Mouse (Mus musculus) kidney, embryonic 14.5 days (tissue): ENCODE measurements around the gene Tmem44. TPM values are rescaled to one million over a fixed set of nuclear protein-coding genes. Genes with fewer than 3 reads are reported as not detected.
A peak's percentile ranks its signal among the peaks of the same experiment; 100 is the strongest.

ENCODE experiments used
- ATAC-seq: fragments of 200-750 bp; cut with Nextera tagmentation; 2 replicates; pipeline ENCODE4 v1.8.0; 2017; ENCODE audit warnings: moderate number of reproducible peaks, mild to moderate bottlenecking, moderate TSS enrichment, moderate library complexity; ENCODE audit not compliant: low FRiP score, low TSS enrichment
- H3K27ac ChIP-seq: fragments of 300-500 bp; sonication (generic); 2 replicates; pipeline ENCODE4 v1.5.1; 2014; ENCODE audit warnings: low read depth, mild to moderate bottlenecking, low read length, moderate library complexity, mixed read lengths
- H3K27me3 ChIP-seq: fragments of 300-500 bp; sonication (generic); 2 replicates; pipeline ENCODE4 v1.6.1; 2014; ENCODE audit warnings: mild to moderate bottlenecking, low read length; ENCODE audit not compliant: control insufficient read depth, insufficient read depth
- H3K36me3 ChIP-seq: fragments of 300-500 bp; sonication (generic); 2 replicates; pipeline ENCODE4 v1.6.1; 2014; ENCODE audit warnings: low read length, mixed read lengths; ENCODE audit not compliant: control insufficient read depth, insufficient read depth
- H3K4me1 ChIP-seq: fragments of 300-500 bp; sonication (generic); 2 replicates; pipeline ENCODE4 v1.6.1; 2014; ENCODE audit warnings: low read length, mixed read lengths; ENCODE audit not compliant: control insufficient read depth, insufficient read depth
- H3K4me2 ChIP-seq: fragments of 300-500 bp; sonication (generic); replicated peaks from 2 replicates; pipeline ENCODE4 v1.6.1; 2014; ENCODE audit warnings: low read depth, mild to moderate bottlenecking, low read length
- H3K4me3 ChIP-seq: fragments of 300-500 bp; sonication (generic); 2 replicates; pipeline ENCODE4 v1.5.1; 2014; ENCODE audit warnings: mild to moderate bottlenecking, low read length
- H3K9ac ChIP-seq: fragments of 300-500 bp; sonication (generic); 2 replicates; pipeline ENCODE4 v1.6.1; 2014; ENCODE audit warnings: low read depth, mild to moderate bottlenecking, low read length, moderate library complexity
- H3K9me3 ChIP-seq: fragments of 300-500 bp; sonication (generic); 2 replicates; pipeline ENCODE4 v1.6.1; 2016; ENCODE audit warnings: low read length; ENCODE audit not compliant: control insufficient read depth
- WGBS: fragments of 180-500 bp; shearing (Covaris S2); extraction: QIAGEN DNeasy Blood & Tissue Kit; methylation state at CpG from one replicate; pipeline ENCODE4 v1.1.7; 2014; 5-methylcytosine and 5-hydroxymethylcytosine counted together
- polyA plus RNA-seq: library from polyadenylated mRNA; unstranded; fragments of >200 nt; fragmentation: Nextera tagmentation; extraction: Ambion mirVana; gene quantifications from 2 replicates; pipeline ENCODE4 v1.2.1, GENCODE M21; 2014

Gene Tmem44
- polyA plus RNA-seq, 1 experiment from 2014 or later: 15.1 TPM

GRCm38 (mm10) chr16:30509340-30509739 is 41.3 kb downstream of the Tmem44 start:
- no peak overlapping the region for H3K4me3 ChIP-seq
- H3K9ac ChIP-seq: no peak overlapping the region
- ATAC-seq: no peak
- H3K36me3 ChIP-seq: no peaks in the 10 kb centered on the region
- H3K9me3 ChIP-seq: no peaks in the 10 kb centered on the region
- 91% methylated on average over 12 of the region's 12 CpGs for WGBS
- H3K27me3 ChIP-seq: 0 out of 2 replicates have a peak, but pooled peaks cover 3% of the 10 kb centered on the region
- no peak overlapping the region for H3K4me2 ChIP-seq
- peaks cover 21% of the 10 kb centered on the region for H3K4me1 ChIP-seq
- H3K27ac ChIP-seq: no peak overlapping the region

GRCm38 (mm10) chr16:30508738-30509137 is 41.9 kb downstream of the Tmem44 start:
- ATAC-seq: no peak
- Histone ChIP-seq H3K9ac (no peak overlapping the region), H3K27me3 (0 out of 2 replicates have a peak, but pooled peaks cover 3% of the 10 kb centered on the region), H3K27ac (no peak overlapping the region), H3K4me3 (no peak overlapping the region), H3K4me2 (no peak overlapping the region), H3K9me3 (no peaks in the 10 kb centered on the region), H3K36me3 (no peaks in the 10 kb centered on the region), H3K4me1 (peaks cover 21% of the 10 kb centered on the region)
- 90% methylated on average over 9 of the region's 9 CpGs for WGBS

DNA sequence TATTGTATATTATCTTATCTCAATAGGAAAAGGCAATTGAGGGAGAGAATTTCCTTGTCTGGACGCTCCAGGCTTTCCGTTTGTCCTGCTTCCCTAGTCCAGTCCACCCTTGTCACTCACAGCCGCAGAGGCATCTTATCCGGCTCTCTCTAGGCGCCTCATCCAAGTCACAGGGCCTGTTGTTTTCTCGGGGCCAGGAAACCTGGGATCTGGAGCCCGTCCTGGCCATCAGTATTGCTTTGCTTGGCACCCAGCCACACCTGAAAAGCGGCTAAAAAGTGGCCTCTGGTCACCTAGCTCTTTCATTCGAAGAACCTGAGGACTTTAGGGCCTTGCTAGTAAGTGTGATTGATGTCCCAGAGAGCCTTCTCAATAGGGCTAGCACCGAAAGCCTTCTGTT is 43.5 kb downstream of the Tmem44 start:
- Histone ChIP-seq H3K9me3 (no peaks in the 10 kb centered on the region), H3K4me2 (no peak overlapping the region), H3K27me3 (0 out of 2 replicates have a peak, but pooled peaks cover 3% of the 10 kb centered on the region), H3K9ac (no peak overlapping the region), H3K27ac (no peak overlapping the region), H3K4me1 (peaks cover 16% of the 10 kb centered on the region), H3K36me3 (no peaks in the 10 kb centered on the region), H3K4me3 (no peak overlapping the region)
- WGBS: 53% methylated on average over 10 of the region's 10 CpGs
- ATAC-seq: no peak

- H3K27me3 ChIP-seq: 0 out of 2 replicates have a peak, but pooled peaks cover 3% of the 10 kb centered on the region
- WGBS: 76% methylated on average over 11 of the region's 11 CpGs
- peaks cover 10% of the 10 kb centered on the region; the same call in 1 of the 2 replicates for H3K4me1 ChIP-seq
- no peak overlapping the region for H3K4me3 ChIP-seq
- no peak for ATAC-seq
- no peaks in the 10 kb centered on the region for H3K36me3 ChIP-seq
- no peak overlapping the region for H3K9ac ChIP-seq
- H3K4me2 ChIP-seq: no peak overlapping the region
- H3K27ac ChIP-seq: no peak overlapping the region
- no peaks in the 10 kb centered on the region for H3K9me3 ChIP-seq
Measured at GRCm38 (mm10) chr16:30505311-30506031, 45.2 kb downstream of the Tmem44 start.

DNA sequence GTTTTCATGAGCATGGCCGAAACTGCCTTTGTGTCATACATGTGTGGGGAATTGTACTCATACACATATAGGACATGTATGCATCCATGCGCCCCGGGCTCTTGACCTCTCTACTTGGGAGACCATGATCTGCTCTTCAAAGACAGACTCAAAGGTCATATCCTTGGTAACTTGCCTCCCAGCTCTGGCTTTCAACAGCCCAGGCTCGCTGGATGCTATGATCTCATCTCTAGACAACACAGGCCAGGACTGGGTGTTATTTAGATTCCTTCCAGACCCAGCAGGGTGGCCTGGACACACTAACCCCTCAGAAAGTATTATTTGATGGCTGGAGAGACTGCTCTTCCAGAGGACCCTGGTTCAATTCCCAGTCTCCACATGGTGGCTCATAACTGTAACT is 45.8 kb downstream of the Tmem44 start:
- peaks cover 10% of the 10 kb centered on the region; the same call in 1 of the 2 replicates for H3K4me1 ChIP-seq
- H3K27ac ChIP-seq: no peak overlapping the region
- no peak overlapping the region for H3K4me2 ChIP-seq
- H3K9me3 ChIP-seq: no peaks in the 10 kb centered on the region
- H3K27me3 ChIP-seq: 0 out of 2 replicates have a peak, but pooled peaks cover 3% of the 10 kb centered on the region
- H3K9ac ChIP-seq: no peak overlapping the region
- H3K4me3 ChIP-seq: no peak overlapping the region
- WGBS: 82% methylated on average over 4 of the region's 4 CpGs
- no peaks in the 10 kb centered on the region for H3K36me3 ChIP-seq
- ATAC-seq: no peak

- Histone ChIP-seq H3K27ac (no peak overlapping the region), H3K4me1 (peaks cover 18% of the 10 kb centered on the region), H3K9ac (no peak overlapping the region), H3K27me3 (no peaks in the 10 kb centered on the region), H3K36me3 (no peaks in the 10 kb centered on the region), H3K4me3 (no peak overlapping the region), H3K9me3 (no peaks in the 10 kb centered on the region), H3K4me2 (no peak overlapping the region)
- 17% methylated on average over 15 of the region's 15 CpGs for WGBS
- ATAC-seq: no peak
Measured at GRCm38 (mm10) chr16:30503958-30504357, 46.7 kb downstream of the Tmem44 start.

DNA sequence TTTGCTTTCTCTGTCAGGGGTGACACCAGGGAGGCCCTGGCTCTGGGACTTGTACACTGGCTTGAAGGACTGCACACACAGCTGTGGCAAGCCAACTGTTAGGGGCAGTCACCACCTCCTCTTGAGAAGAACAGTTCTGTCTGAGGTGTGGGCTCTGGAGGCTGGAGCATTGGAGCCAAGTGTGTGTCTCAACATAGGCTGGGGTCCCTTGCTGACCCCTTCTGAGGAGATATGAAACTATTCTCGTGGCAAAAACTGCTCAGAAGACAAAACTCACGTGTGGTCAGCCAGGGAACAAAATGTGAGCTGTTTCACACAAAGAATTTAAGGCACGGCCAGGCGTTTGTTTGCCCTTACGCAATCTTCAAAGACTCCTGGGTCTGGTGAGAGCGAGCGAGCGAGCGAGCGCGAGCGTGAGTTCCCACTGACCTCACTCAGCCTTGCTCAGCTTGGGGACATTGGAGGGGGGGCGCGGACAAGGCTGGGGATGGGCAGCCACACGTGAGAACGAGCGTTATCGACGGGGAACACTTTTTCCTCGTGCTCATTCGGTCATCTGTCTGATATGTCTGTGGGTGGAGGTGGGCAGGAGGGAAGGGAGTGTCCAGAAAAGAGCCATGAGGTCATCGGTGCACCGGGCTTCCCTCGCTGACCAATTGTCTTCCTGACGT is 48.3 kb downstream of the Tmem44 start:
- ATAC-seq: peak; percentile 53
- Histone ChIP-seq H3K9ac (no peak overlapping the region), H3K4me1 (peaks cover 19% of the 10 kb centered on the region), H3K27ac (peak overlapping the region; percentile 56; the same call in 1 of the 2 replicates), H3K4me3 (no peak overlapping the region), H3K36me3 (no peaks in the 10 kb centered on the region), H3K4me2 (peak overlapping the region; percentile 24), H3K9me3 (no peaks in the 10 kb centered on the region), H3K27me3 (no peaks in the 10 kb centered on the region)
- 16% methylated on average over 25 of the region's 25 CpGs for WGBS

DNA sequence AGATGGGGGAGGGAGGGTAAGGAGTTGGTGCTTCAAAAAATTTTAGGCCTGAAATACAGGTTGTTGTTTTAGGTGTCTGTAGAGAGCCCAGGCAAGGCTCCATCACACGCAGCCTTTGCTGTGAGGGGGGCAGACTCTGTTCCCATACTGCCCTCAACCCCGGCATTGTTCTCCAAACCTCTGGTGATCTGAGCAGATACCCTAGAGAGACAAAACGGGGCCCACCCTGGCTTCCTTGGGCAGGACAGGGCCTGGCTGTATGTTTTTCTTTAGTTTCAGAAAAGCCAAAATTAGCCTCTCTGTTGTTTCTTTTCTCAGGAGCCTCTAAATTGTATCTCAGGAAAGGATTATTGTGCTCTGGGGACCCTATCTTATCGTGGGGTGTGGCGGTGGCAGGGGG is 49.0 kb downstream of the Tmem44 start:
- Histone ChIP-seq H3K27me3 (no peaks in the 10 kb centered on the region), H3K36me3 (no peaks in the 10 kb centered on the region), H3K4me3 (no peak overlapping the region), H3K9ac (no peak overlapping the region), H3K9me3 (no peaks in the 10 kb centered on the region), H3K27ac (no peak overlapping the region), H3K4me1 (peaks cover 19% of the 10 kb centered on the region), H3K4me2 (no peak overlapping the region)
- no peak for ATAC-seq
- 51% methylated on average over 5 of the region's 5 CpGs for WGBS

- Histone ChIP-seq H3K4me3 (no peak overlapping the region), H3K36me3 (no peaks in the 10 kb centered on the region), H3K4me2 (no peak overlapping the region), H3K27ac (no peak overlapping the region; the same call in 1 of the 2 replicates), H3K9me3 (no peaks in the 10 kb centered on the region), H3K4me1 (peaks cover 19% of the 10 kb centered on the region), H3K9ac (no peak overlapping the region), H3K27me3 (no peaks in the 10 kb centered on the region)
- ATAC-seq: no peak
- 85% methylated on average over 7 of the region's 7 CpGs for WGBS
Measured at GRCm38 (mm10) chr16:30500223-30500622, 50.4 kb downstream of the Tmem44 start.
